Mouse (Mus musculus): ENCODE results near the gene Olfr476. TPM values are rescaled to one million over a fixed set of nuclear protein-coding genes. Genes with fewer than 3 reads are reported as not detected.
"Not testable (repeated sequence)": the region's sequence is repeated elsewhere in the genome, so short reads cannot be mapped to it uniquely, and the experiment has no call there.

Gene Olfr476
- not detected in 2 replicates for total RNA-seq (2015)
- not detected in 2 replicates for total RNA-seq (2017)

GRCm38 (mm10) chr7:107964503-107964902, at the start of gene Olfr476:
Gene Olfr476, plus strand, starts transcription at chr7:107964803.
- no peak for ATAC-seq (ENCODE audit: poor library complexity, severe bottlenecking)

- no peak for ATAC-seq (ENCODE audit: poor library complexity, severe bottlenecking)
These were observed 34.5 kb upstream of the Olfr476 start, which contains the start of gene Olfr473 for GRCm38 (mm10) chr7:107930146-107930545. Gene Olfr473, plus strand, starts transcription at chr7:107930446.

- ATAC-seq (ENCODE audit: poor library complexity, severe bottlenecking), result peak; percentile 74
These were observed 12.1 kb upstream of the Olfr476 start for GRCm38 (mm10) chr7:107952539-107952938.

GRCm38 (mm10) chr7:107954343-107954742, 10.3 kb upstream of the Olfr476 start, which contains the start of gene Olfr474:
Gene Olfr474, plus strand, starts transcription at chr7:107954643.
- no peak for ATAC-seq (ENCODE audit: poor library complexity, severe bottlenecking)

- ATAC-seq (ENCODE audit: poor library complexity, severe bottlenecking), result no peak
These were observed 21.8 kb downstream of the Olfr476 start, which contains the start of gene Olfr477 for GRCm38 (mm10) chr7:107986393-107986792. Gene Olfr477, plus strand, starts transcription at chr7:107986693.

- not testable (repeated sequence) for ATAC-seq (ENCODE audit: poor library complexity, severe bottlenecking)
These were observed 49.7 kb downstream of the Olfr476 start for GRCm38 (mm10) chr7:108014256-108014655.

Other genes starting within 250 kb of the Olfr476 start
- not detected in 2 replicates for gene Cyb5r2, start 206.8 kb upstream of the Olfr476 start, total RNA-seq (2015)
- not detected in 2 replicates for gene Cyb5r2, start 206.8 kb upstream of the Olfr476 start, total RNA-seq (2017)
- not detected in 2 replicates for gene Ovch2, start 163.6 kb upstream of the Olfr476 start, total RNA-seq (2015)
- gene Ovch2, start 163.6 kb upstream of the Olfr476 start, total RNA-seq (2017), result not detected in 2 replicates
- not detected in 2 replicates for gene Olfr467, start 152.5 kb upstream of the Olfr476 start, total RNA-seq (2015)
- not detected in 2 replicates for gene Olfr467, start 152.5 kb upstream of the Olfr476 start, total RNA-seq (2017)
- gene Olfr469, start 139.3 kb upstream of the Olfr476 start, total RNA-seq (2015), result not detected in 2 replicates
- gene Olfr469, start 139.3 kb upstream of the Olfr476 start, total RNA-seq (2017), result not detected in 2 replicates
- gene Olfr470, start 117.3 kb upstream of the Olfr476 start, total RNA-seq (2015), result not detected in 2 replicates
- gene Olfr470, start 117.3 kb upstream of the Olfr476 start, total RNA-seq (2017), result not detected in 2 replicates
- not detected in 2 replicates for gene Olfr472, start 66.9 kb upstream of the Olfr476 start, total RNA-seq (2015)
- gene Olfr472, start 66.9 kb upstream of the Olfr476 start, total RNA-seq (2017), result not detected in 2 replicates
- gene Olfr473, start 34.4 kb upstream of the Olfr476 start, total RNA-seq (2015), result not detected in 2 replicates
- not detected in 2 replicates for gene Olfr473, start 34.4 kb upstream of the Olfr476 start, total RNA-seq (2017)
- not detected in 2 replicates for gene Olfr474, start 10.2 kb upstream of the Olfr476 start, total RNA-seq (2015)
- gene Olfr474, start 10.2 kb upstream of the Olfr476 start, total RNA-seq (2017), result not detected in 2 replicates
- not detected in 2 replicates for gene Olfr477, start 21.9 kb downstream of the Olfr476 start, total RNA-seq (2015)
- not detected in 2 replicates for gene Olfr477, start 21.9 kb downstream of the Olfr476 start, total RNA-seq (2017)
- gene Olfr478, start 69.2 kb downstream of the Olfr476 start, total RNA-seq (2015), result not detected in 2 replicates
- not detected in 2 replicates for gene Olfr478, start 69.2 kb downstream of the Olfr476 start, total RNA-seq (2017)
- not detected in 2 replicates for gene Olfr479, start 85.9 kb downstream of the Olfr476 start, total RNA-seq (2015)
- gene Olfr479, start 85.9 kb downstream of the Olfr476 start, total RNA-seq (2017), result not detected in 2 replicates
- gene Olfr480, start 102.5 kb downstream of the Olfr476 start, total RNA-seq (2015), result not detected in 2 replicates
- gene Olfr480, start 102.5 kb downstream of the Olfr476 start, total RNA-seq (2017), result not detected in 2 replicates
- gene Olfr481, start 115.1 kb downstream of the Olfr476 start, total RNA-seq (2015), result not detected in 2 replicates
- not detected in 2 replicates for gene Olfr481, start 115.1 kb downstream of the Olfr476 start, total RNA-seq (2017)
- gene Olfr482, start 132.8 kb downstream of the Olfr476 start, total RNA-seq (2015), result not detected in 2 replicates
- gene Olfr482, start 132.8 kb downstream of the Olfr476 start, total RNA-seq (2017), result not detected in 2 replicates
- gene Olfr483, start 136.0 kb downstream of the Olfr476 start, total RNA-seq (2015), result not detected in 2 replicates
- not detected in 2 replicates for gene Olfr483, start 136.0 kb downstream of the Olfr476 start, total RNA-seq (2017)
- gene Olfr484, start 162.6 kb downstream of the Olfr476 start, total RNA-seq (2015), result not detected in 2 replicates
- gene Olfr484, start 162.6 kb downstream of the Olfr476 start, total RNA-seq (2017), result not detected in 2 replicates
- not detected in 2 replicates for gene Olfr485, start 195.1 kb downstream of the Olfr476 start, total RNA-seq (2015)
- not detected in 2 replicates for gene Olfr485, start 195.1 kb downstream of the Olfr476 start, total RNA-seq (2017)
- not detected in 2 replicates for gene Olfr486, start 207.9 kb downstream of the Olfr476 start, total RNA-seq (2015)
- not detected in 2 replicates for gene Olfr486, start 207.9 kb downstream of the Olfr476 start, total RNA-seq (2017)
- gene Olfr487, start 249.8 kb downstream of the Olfr476 start, total RNA-seq (2015), result not detected in 2 replicates
- gene Olfr487, start 249.8 kb downstream of the Olfr476 start, total RNA-seq (2017), result not detected in 2 replicates

All from megakaryocyte, adult 5-6 weeks (primary cell).